Mouse (Mus musculus) CH12.LX (cell line): ENCODE data around the gene Tlcd1. TPM values are rescaled to one million over a fixed set of nuclear protein-coding genes. Genes with fewer than 3 reads are reported as not detected.

ENCODE experiments used
- DNase-seq: peaks from one replicate; pipeline ENCODE4 v3.0.0-alpha.2; 2013; ENCODE audit errors: extremely low read depth
- H3K27ac ChIP-seq: 2 replicates; pipeline ENCODE4 v1.5.1; 2012; ENCODE audit warnings: low read depth, mild to moderate bottlenecking, control low read depth, moderate library complexity; ENCODE audit not compliant: insufficient read depth
- H3K27me3 ChIP-seq: replicated peaks from 2 replicates; pipeline ENCODE3; 2012; ENCODE audit warnings: inconsistent platforms
- H3K36me3 ChIP-seq, 2 experiments: replicated peaks in 1 of 2; 2 replicates each; pipeline versions ENCODE3 to v1.6.1; 2012; ENCODE audit warnings: inconsistent platforms in 1 of 2, low read length in 1 of 2, mild to moderate bottlenecking in 1 of 2, mixed read lengths in 1 of 2, moderate library complexity in 1 of 2; ENCODE audit not compliant: control insufficient read depth in 1 of 2, insufficient read depth in 1 of 2
- H3K4me1 ChIP-seq, 2 experiments: 2 replicates each; pipeline ENCODE4 v1.6.1; 2012; ENCODE audit warnings: inconsistent platforms in 1 of 2, moderate library complexity in 1 of 2; ENCODE audit not compliant: insufficient read depth in 2 of 2, control insufficient read depth in 1 of 2
- H3K4me2 ChIP-seq: 2 replicates; pipeline ENCODE4 v1.6.1; 2012; ENCODE audit warnings: low read depth, mild to moderate bottlenecking, control low read depth; ENCODE audit not compliant: poor library complexity, insufficient read depth, severe bottlenecking
- H3K4me3 ChIP-seq, 3 experiments: fragments of 150-350 bp in 1 of 3; sonication (generic) in 1 of 3; replicated peaks in 1 of 3; 2 replicates each; pipeline versions ENCODE3 to v1.5.1; 2011 to 2012; ENCODE audit warnings: low read depth in 2 of 3, low read length in 2 of 3, mild to moderate bottlenecking in 2 of 3, moderate library complexity in 2 of 3, control low read depth in 1 of 3, improper control_type of control experiment in 1 of 3, inconsistent platforms in 1 of 3, mixed read lengths in 1 of 3; ENCODE audit not compliant: poor library complexity in 1 of 3
- H3K79me2 ChIP-seq: replicated peaks from 2 replicates; pipeline ENCODE4 v1.6.1; 2012; ENCODE audit warnings: mild to moderate bottlenecking, moderate library complexity; ENCODE audit not compliant: control insufficient read depth, poor library complexity, insufficient read depth, severe bottlenecking; ENCODE audit errors: extremely low read depth
- H3K9ac ChIP-seq: 2 replicates; pipeline ENCODE4 v1.6.1; 2012; ENCODE audit warnings: low read depth, mild to moderate bottlenecking, control low read depth, moderate library complexity; ENCODE audit not compliant: insufficient read depth
- H3K9me3 ChIP-seq: replicated peaks from 2 replicates; pipeline ENCODE3; 2012; ENCODE audit warnings: low read length, inconsistent platforms, mixed read lengths
- BHLHE40 ChIP-seq: IDR thresholded peaks from 2 replicates; pipeline ENCODE4 v1.6.1; 2011; ENCODE audit warnings: mild to moderate bottlenecking, low read depth, low read length, improper control_type of control experiment
- CHD1 ChIP-seq: IDR thresholded peaks from 2 replicates; pipeline ENCODE4 v1.6.1; 2012; ENCODE audit warnings: low read depth, low read length, improper control_type of control experiment, inconsistent platforms
- CHD2 ChIP-seq: IDR thresholded peaks from 2 replicates; pipeline ENCODE4 v1.6.1; 2011; ENCODE audit warnings: low read length, improper control_type of control experiment
- CTCF ChIP-seq, 2 experiments: IDR thresholded peaks in 1 of 2; conservative IDR thresholded peaks in 1 of 2; 2 replicates each; pipeline ENCODE4 v1.5.1; 2011 to 2012; ENCODE audit warnings: low read depth in 2 of 2, low read length in 2 of 2, improper control_type of control experiment in 1 of 2, inconsistent platforms in 1 of 2, mild to moderate bottlenecking in 1 of 2, moderate library complexity in 1 of 2
- E2F4 ChIP-seq: IDR thresholded peaks from 2 replicates; pipeline ENCODE4 v1.6.1; 2011; ENCODE audit warnings: low read depth, low read length, improper control_type of control experiment; ENCODE audit not compliant: insufficient replicate concordance
- ELF1 ChIP-seq: IDR thresholded peaks from 2 replicates; pipeline ENCODE4 v1.6.1; 2014; ENCODE audit warnings: low read depth, mild to moderate bottlenecking, inconsistent platforms, low read length, improper control_type of control experiment
- EP300 ChIP-seq: IDR thresholded peaks from 2 replicates; pipeline ENCODE4 v1.6.1; 2011; ENCODE audit warnings: low read length, improper control_type of control experiment
- ETS1 ChIP-seq: conservative IDR thresholded peaks from 2 replicates; pipeline ENCODE4 v1.6.1; 2012; ENCODE audit warnings: low read depth, mild to moderate bottlenecking, inconsistent platforms, low read length, improper control_type of control experiment, moderate library complexity
- GABPA ChIP-seq: IDR thresholded peaks from 2 replicates; pipeline ENCODE4 v1.6.1; 2012; ENCODE audit warnings: low read depth, low read length, improper control_type of control experiment, inconsistent platforms; ENCODE audit not compliant: insufficient replicate concordance
- HCFC1 ChIP-seq: IDR thresholded peaks from 2 replicates; pipeline ENCODE4 v1.6.1; 2012; ENCODE audit warnings: low read depth, mild to moderate bottlenecking, inconsistent platforms, low read length, improper control_type of control experiment
- IRF4 ChIP-seq: IDR thresholded peaks from 2 replicates; pipeline ENCODE4 v1.6.1; 2014; ENCODE audit warnings: low read depth, mild to moderate bottlenecking, inconsistent platforms, low read length, improper control_type of control experiment
- JUN ChIP-seq: IDR thresholded peaks from 2 replicates; pipeline ENCODE4 v1.6.1; 2011; ENCODE audit warnings: low read depth, mild to moderate bottlenecking, low read length, improper control_type of control experiment, moderate library complexity; ENCODE audit not compliant: insufficient read depth
- JUND ChIP-seq: conservative IDR thresholded peaks from 2 replicates; pipeline ENCODE4 v1.6.1; 2011; ENCODE audit warnings: low read depth, low read length, improper control_type of control experiment
- KAT2A ChIP-seq: IDR thresholded peaks from 2 replicates; pipeline ENCODE4 v1.6.1; 2012; ENCODE audit warnings: low read length, improper control_type of control experiment, inconsistent platforms; ENCODE audit not compliant: insufficient replicate concordance
- MAFK ChIP-seq: IDR thresholded peaks from 2 replicates; pipeline ENCODE4 v1.6.1; 2011; ENCODE audit warnings: low read length, improper control_type of control experiment; ENCODE audit not compliant: insufficient replicate concordance
- MAX ChIP-seq: IDR thresholded peaks from 2 replicates; pipeline ENCODE4 v1.6.1; 2011; ENCODE audit warnings: low read length, improper control_type of control experiment
- MAZ ChIP-seq: IDR thresholded peaks from 2 replicates; pipeline ENCODE4 v1.6.1; 2012; ENCODE audit warnings: low read depth, mild to moderate bottlenecking, inconsistent platforms, low read length, improper control_type of control experiment, moderate library complexity
- MEF2A ChIP-seq: IDR thresholded peaks from 2 replicates; pipeline ENCODE4 v1.6.1; 2014; ENCODE audit warnings: low read depth, mild to moderate bottlenecking, inconsistent platforms, low read length, improper control_type of control experiment, borderline replicate concordance
- MXI1 ChIP-seq: IDR thresholded peaks from 2 replicates; pipeline ENCODE4 v1.6.1; 2011; ENCODE audit warnings: mild to moderate bottlenecking, low read depth, low read length, improper control_type of control experiment
- MYC ChIP-seq: IDR thresholded peaks from 2 replicates; pipeline ENCODE4 v1.6.1; 2011; ENCODE audit warnings: low read depth, mild to moderate bottlenecking, improper control_type of control experiment, low read length
- NELFE ChIP-seq: IDR thresholded peaks from 2 replicates; pipeline ENCODE4 v1.6.1; 2011; ENCODE audit warnings: low read depth, low read length, improper control_type of control experiment
- NRF1 ChIP-seq: IDR thresholded peaks from 2 replicates; pipeline ENCODE4 v1.6.1; 2014; ENCODE audit warnings: low read depth, mild to moderate bottlenecking, inconsistent platforms, low read length, improper control_type of control experiment, moderate library complexity
- PAX5 ChIP-seq: IDR thresholded peaks from 2 replicates; pipeline ENCODE4 v1.6.1; 2012; ENCODE audit warnings: low read length, inconsistent platforms, mixed read lengths
- POLR2A ChIP-seq: IDR thresholded peaks from 2 replicates; pipeline ENCODE4 v1.6.1; 2011; ENCODE audit warnings: low read depth, mild to moderate bottlenecking, improper control_type of control experiment, low read length
- POLR2AphosphoS2 ChIP-seq: IDR thresholded peaks from 2 replicates; pipeline ENCODE4 v1.6.1; 2011; ENCODE audit warnings: low read depth, low read length, improper control_type of control experiment
- RAD21 ChIP-seq: IDR thresholded peaks from 2 replicates; pipeline ENCODE4 v1.6.1; 2011; ENCODE audit warnings: low read depth, mild to moderate bottlenecking, low read length, improper control_type of control experiment, moderate library complexity
- RCOR1 ChIP-seq: conservative IDR thresholded peaks from 2 replicates; pipeline ENCODE4 v1.6.1; 2012; ENCODE audit warnings: low read depth, mild to moderate bottlenecking, inconsistent platforms, low read length, improper control_type of control experiment
- SIN3A ChIP-seq: IDR thresholded peaks from 2 replicates; pipeline ENCODE4 v1.6.1; 2012; ENCODE audit warnings: low read length, improper control_type of control experiment, inconsistent platforms
- SMC3 ChIP-seq: IDR thresholded peaks from 2 replicates; pipeline ENCODE4 v1.6.1; 2011; ENCODE audit warnings: low read depth, low read length, improper control_type of control experiment
- TBP ChIP-seq: conservative IDR thresholded peaks from 2 replicates; pipeline ENCODE4 v1.6.1; 2011; ENCODE audit warnings: low read depth, low read length, improper control_type of control experiment
- TCF12 ChIP-seq: IDR thresholded peaks from 2 replicates; pipeline ENCODE4 v1.6.1; 2014; ENCODE audit warnings: low read depth, mild to moderate bottlenecking, inconsistent platforms, low read length, improper control_type of control experiment
- UBTF ChIP-seq: IDR thresholded peaks from 2 replicates; pipeline ENCODE4 v1.6.1; 2012; ENCODE audit warnings: low read depth, mild to moderate bottlenecking, inconsistent platforms, low read length, improper control_type of control experiment, moderate library complexity
- USF1 ChIP-seq: IDR thresholded peaks from 2 replicates; pipeline ENCODE4 v1.6.1; 2014; ENCODE audit warnings: low read depth, mild to moderate bottlenecking, inconsistent platforms, low read length, improper control_type of control experiment
- USF2 ChIP-seq: conservative IDR thresholded peaks from 2 replicates; pipeline ENCODE4 v1.6.1; 2011; ENCODE audit warnings: low read depth, low read length, improper control_type of control experiment
- ZC3H11A ChIP-seq: IDR thresholded peaks from 2 replicates; pipeline ENCODE4 v1.6.1; 2012; ENCODE audit warnings: low read depth, mild to moderate bottlenecking, inconsistent platforms, low read length, improper control_type of control experiment
- ZKSCAN1 ChIP-seq: IDR thresholded peaks from 2 replicates; pipeline ENCODE4 v1.6.1; 2012; ENCODE audit warnings: low read depth, inconsistent platforms, low read length, improper control_type of control experiment, borderline replicate concordance
- ZMIZ1 ChIP-seq: IDR thresholded peaks from 2 replicates; pipeline ENCODE4 v1.6.1; 2012; ENCODE audit warnings: low read depth, mild to moderate bottlenecking, inconsistent platforms, low read length, improper control_type of control experiment
- ZNF384 ChIP-seq: IDR thresholded peaks from 2 replicates; pipeline ENCODE4 v1.6.1; 2012; ENCODE audit warnings: low read depth, low read length, improper control_type of control experiment, inconsistent platforms
- dilution Hi-C: fragments of 300-500 bp; cut with MboI; formaldehyde crosslinking; loops from 2 replicates; pipeline ENCODE4 v1.14.3; 2020; ENCODE audit warnings: low sequenced_read_pairs; ENCODE audit not compliant: extremely low pct_unique_long_range_greater_than_20kb, extremely low pct_ligation_motif_present
- in situ Hi-C: fragments of 300-500 bp; cut with MboI; formaldehyde crosslinking; loops from 3 replicates; pipeline ENCODE4 v1.14.3; 2019; ENCODE audit warnings: low sequenced_read_pairs, low pct_ligation_motif_present, low pct_unique_long_range_greater_than_20kb, mixed read lengths
- polyA plus RNA-seq: library from polyadenylated mRNA; unstranded; fragments of >175 nt; gene quantifications from 2 replicates; pipeline ENCODE4 v1.2.1, GENCODE M21; 2012; ENCODE audit warnings: low read depth; ENCODE audit not compliant: insufficient read length
- total RNA-seq, 2 experiments: library from RNA; depleted of rRNA; stranded (reverse); fragments of 300-350 nt in 1 of 2; fragments of >200 nt in 1 of 2; gene quantifications; 2 replicates each; pipeline ENCODE4 v1.2.3; 2012 to 2014

The Tlcd1 gene
- total and polyA plus RNA-seq, 3 experiments: 15.6 to 20.3 (median 16.4) TPM

GRCm38 (mm10) chr11:78178859-78179437 is 2.4 kb downstream of the Tlcd1 start:
- DNase-seq: peak; percentile 86
- H3K4me3 ChIP-seq: peak overlapping the region; percentile 53 to 72 (median 65)
- H3K36me3 ChIP-seq: peaks cover 26 to 40% of the 10 kb centered on the region in 2 experiments
- TF ChIP-seq NRF1: peak; percentile 71
- TF ChIP-seq MYC: peak; percentile 83; the same call in 1 of the 2 replicates
- TF ChIP-seq JUN: no peak
- TF ChIP-seq RCOR1: peak; percentile 83
- 0 out of 4 replicates have a peak, but pooled peaks of 1 of the 2 experiments have one; percentile 10 for TF ChIP-seq CTCF (conservative IDR thresholded peaks at IDR 0.05 in 1 of 2, IDR thresholded peaks at IDR 0.05 in 1 of 2; ENCODE audit: low read depth in 2 of 2, low read length in 2 of 2)
- TF ChIP-seq TCF12: 0 out of 2 replicates have a peak, but pooled peaks have one; percentile 1
- no peak for TF ChIP-seq USF1
- no peak; the same call in 1 of the 2 replicates for TF ChIP-seq ZKSCAN1
- TF ChIP-seq POLR2A: peak; percentile 69
- TF ChIP-seq NELFE: no peak
- peak; percentile 64 for TF ChIP-seq MEF2A
- no peak for TF ChIP-seq E2F4
- no peak for TF ChIP-seq SMC3
- no peak; the same call in 1 of the 2 replicates for TF ChIP-seq ZMIZ1
- TF ChIP-seq USF2: no peak; the same call in none of the 2 replicates
- TF ChIP-seq IRF4: no peak
- TF ChIP-seq MAZ: no peak
- no peak for TF ChIP-seq ZC3H11A
- no peak for TF ChIP-seq HCFC1
- no peak; the same call in 1 of the 2 replicates for TF ChIP-seq POLR2AphosphoS2
- no peak; the same call in 1 of the 2 replicates for TF ChIP-seq TBP
- no peak for TF ChIP-seq PAX5
- TF ChIP-seq KAT2A: 0 out of 2 replicates have a peak, but pooled peaks have one; percentile 17
- peak; percentile 95 for TF ChIP-seq MXI1
- no peak for TF ChIP-seq EP300
- no peak for TF ChIP-seq GABPA
- TF ChIP-seq ETS1: 0 out of 2 replicates have a peak, but pooled peaks have one; percentile 15
- peak; percentile 98 for TF ChIP-seq BHLHE40
- TF ChIP-seq JUND: no peak
- TF ChIP-seq RAD21: no peak
- TF ChIP-seq CHD2: peak; percentile 85
- no peak for TF ChIP-seq ZNF384
- TF ChIP-seq UBTF: no peak
- no peak; the same call in 1 of the 2 replicates for TF ChIP-seq SIN3A
- no peak for TF ChIP-seq CHD1
- TF ChIP-seq ELF1: no peak
- no peak for TF ChIP-seq MAFK
- peak; percentile 90 for TF ChIP-seq MAX
- dilution Hi-C loops (no loop called here), in situ Hi-C loops (loop anchor here (5.0 to 10.0 kb wide), 3 partner anchors 122 to 352 kb away; no protein-coding TSS in a partner anchor)
- peak overlapping the region; percentile 94 for H3K27ac ChIP-seq
- no peaks in the 10 kb centered on the region for H3K27me3 ChIP-seq
- peaks cover 38% of the 10 kb centered on the region for H3K79me2 ChIP-seq
- peaks cover 13 to 59% of the 10 kb centered on the region in 2 experiments for H3K4me1 ChIP-seq
- H3K9me3 ChIP-seq: no peaks in the 10 kb centered on the region
- peak overlapping the region; percentile 61 for H3K9ac ChIP-seq
- peak overlapping the region; percentile 59 for H3K4me2 ChIP-seq
